Mouse (Mus musculus) thymus, postnatal 10 days (tissue): ENCODE results near the gene Rps6kc1.
A peak's percentile ranks its signal among the peaks of the same experiment; 100 is the strongest.

ENCODE experiments used
- DNase-seq, 2 experiments: peaks; one replicate each; pipeline ENCODE4 v3.0.0; 2021; ENCODE audit warnings: low spot score in 2 of 2

The Rps6kc1 gene

GRCm38 (mm10) chr1:190763756-190764155 lies 147.8 kb downstream of the Rps6kc1 start:
- DNase-seq, result no peak

GRCm38 (mm10) chr1:190761786-190762185 lies 149.8 kb downstream of the Rps6kc1 start:
- no peak for DNase-seq

GRCm38 (mm10) chr1:190757899-190758298 lies 153.7 kb downstream of the Rps6kc1 start:
- no peak for DNase-seq

GRCm38 (mm10) chr1:190751794-190752570 lies 159.6 kb downstream of the Rps6kc1 start:
- DNase-seq, result no peak

- no peak for DNase-seq
Observed at GRCm38 (mm10) chr1:190748937-190749336, 162.6 kb downstream of the Rps6kc1 start.

- DNase-seq, result no peak
Observed at GRCm38 (mm10) chr1:190741421-190741820, 170.1 kb downstream of the Rps6kc1 start.

- no peak for DNase-seq
Observed at GRCm38 (mm10) chr1:190732803-190733202, 178.8 kb downstream of the Rps6kc1 start.

GRCm38 (mm10) chr1:190729516-190730088 lies 182.0 kb downstream of the Rps6kc1 start:
- DNase-seq, result no peak

- DNase-seq, result no peak
Observed at GRCm38 (mm10) chr1:190728111-190728651, 183.4 kb downstream of the Rps6kc1 start.

- no peak for DNase-seq
Observed at GRCm38 (mm10) chr1:190727385-190727784, 184.2 kb downstream of the Rps6kc1 start.

GRCm38 (mm10) chr1:190724591-190725380 lies 186.8 kb downstream of the Rps6kc1 start:
- no peak for DNase-seq

- no peak for DNase-seq
Observed at GRCm38 (mm10) chr1:190723926-190724430, 187.6 kb downstream of the Rps6kc1 start.

- DNase-seq, result no peak
Observed at GRCm38 (mm10) chr1:190713848-190714247, 197.7 kb downstream of the Rps6kc1 start.

- no peak for DNase-seq
Observed at GRCm38 (mm10) chr1:190697576-190697975, 214.0 kb downstream of the Rps6kc1 start.

- peak in 1 of 2 experiments; percentile 8 for DNase-seq
Observed at GRCm38 (mm10) chr1:190695589-190695988, 216.0 kb downstream of the Rps6kc1 start.

- no peak for DNase-seq
Observed at GRCm38 (mm10) chr1:190690528-190691262, 220.9 kb downstream of the Rps6kc1 start.

- no peak for DNase-seq
Observed at GRCm38 (mm10) chr1:190683060-190683459, 228.5 kb downstream of the Rps6kc1 start.

GRCm38 (mm10) chr1:190682021-190682926 lies 229.3 kb downstream of the Rps6kc1 start:
- DNase-seq, result no peak

GRCm38 (mm10) chr1:190675455-190675854 lies 236.1 kb downstream of the Rps6kc1 start:
- DNase-seq, result no peak

GRCm38 (mm10) chr1:190669099-190669498 lies 242.5 kb downstream of the Rps6kc1 start:
- no peak for DNase-seq
